Mouse (Mus musculus) layer of hippocampus, postnatal 10 days (tissue): ENCODE measurements around the gene 9930111J21Rik2. TPM values are rescaled to one million over a fixed set of nuclear protein-coding genes. Genes with fewer than 3 reads are reported as not detected.
"Not testable (repeated sequence)": the region's sequence is repeated elsewhere in the genome, so short reads cannot be mapped to it uniquely, and the experiment has no call there.

ENCODE experiments used
- DNase-seq, 2 experiments: peaks; one replicate each; pipeline ENCODE4 v3.0.0; 2021; ENCODE audit warnings: low spot score in 2 of 2
- long read RNA-seq: library from polyadenylated mRNA; stranded (forward); transcript quantifications from one replicate; pipeline ENCODE4 v2.0.0, GENCODE M21; 2023
- total RNA-seq, 2 experiments: library from RNA; stranded (reverse); gene quantifications; 2 replicates each; pipeline ENCODE4 v1.2.3; 2021

9930111J21Rik2 gene
- total RNA-seq = 1 to 10 TPM in 1 of 2 experiments, under 1 TPM in 1; 0.71 to 1.0 TPM
- long read RNA-seq = 0 reads

- not testable (repeated sequence) for DNase-seq
Measured at GRCm38 (mm10) chr11:49051093-49051891, at the start of gene 9930111J21Rik2. TSS of gene 9930111J21Rik2 (minus strand) at chr11:49051242.

GRCm38 (mm10) chr11:49100409-49100808 is 49.4 kb upstream of the 9930111J21Rik2 start:
- DNase-seq = no peak

GRCm38 (mm10) chr11:49095367-49095766 is 44.3 kb upstream of the 9930111J21Rik2 start:
- DNase-seq = no peak

- DNase-seq = no peak
Measured at GRCm38 (mm10) chr11:49093861-49094660, 43.0 kb upstream of the 9930111J21Rik2 start.

GRCm38 (mm10) chr11:49092786-49093185 is 41.7 kb upstream of the 9930111J21Rik2 start:
- DNase-seq = no peak

- no peak for DNase-seq
Measured at GRCm38 (mm10) chr11:49092053-49092586, 41.1 kb upstream of the 9930111J21Rik2 start.

- DNase-seq = no peak
Measured at GRCm38 (mm10) chr11:49091171-49091570, 40.1 kb upstream of the 9930111J21Rik2 start.

- DNase-seq = no peak
Measured at GRCm38 (mm10) chr11:49090551-49090950, 39.5 kb upstream of the 9930111J21Rik2 start.

- DNase-seq = no peak
Measured at GRCm38 (mm10) chr11:49089735-49090507, 38.9 kb upstream of the 9930111J21Rik2 start.

GRCm38 (mm10) chr11:49088990-49089652 is 38.1 kb upstream of the 9930111J21Rik2 start:
- no peak for DNase-seq

GRCm38 (mm10) chr11:49087830-49088616 is 37.0 kb upstream of the 9930111J21Rik2 start:
- no peak for DNase-seq

- DNase-seq = no peak
Measured at GRCm38 (mm10) chr11:49086858-49087361, 35.9 kb upstream of the 9930111J21Rik2 start.

GRCm38 (mm10) chr11:49084875-49085274 is 33.8 kb upstream of the 9930111J21Rik2 start:
- DNase-seq = no peak

GRCm38 (mm10) chr11:49084385-49084784 is 33.3 kb upstream of the 9930111J21Rik2 start:
- DNase-seq = no peak

- no peak for DNase-seq
Measured at GRCm38 (mm10) chr11:49083808-49084207, 32.8 kb upstream of the 9930111J21Rik2 start.

GRCm38 (mm10) chr11:49083146-49083545 is 32.1 kb upstream of the 9930111J21Rik2 start:
- no peak for DNase-seq

- no peak for DNase-seq
Measured at GRCm38 (mm10) chr11:49081886-49082285, 30.8 kb upstream of the 9930111J21Rik2 start.

- no peak for DNase-seq
Measured at GRCm38 (mm10) chr11:49081356-49081755, 30.3 kb upstream of the 9930111J21Rik2 start.

GRCm38 (mm10) chr11:49080636-49081035 is 29.6 kb upstream of the 9930111J21Rik2 start:
- no peak for DNase-seq
